Mouse (Mus musculus) MEL (cell line): ENCODE measurements around the gene Lin7a.

ENCODE experiments used
- CTCF ChIP-seq, 3 experiments: IDR thresholded peaks in 2 of 3; conservative IDR thresholded peaks in 1 of 3; 2 replicates each; pipeline ENCODE4 v1.5.1; 2011 to 2012; ENCODE audit warnings: low read length in 3 of 3, low read depth in 2 of 3, mild to moderate bottlenecking in 2 of 3, improper control_type of control experiment in 1 of 3, inconsistent platforms in 1 of 3, mixed read lengths in 1 of 3, moderate library complexity in 1 of 3; ENCODE audit not compliant: control insufficient read depth in 1 of 3, insufficient read depth in 1 of 3, poor library complexity in 1 of 3, severe bottlenecking in 1 of 3
- EP300 ChIP-seq, 2 experiments: IDR thresholded peaks; 2 replicates each; pipeline ENCODE4 v1.6.1; 2011; ENCODE audit warnings: improper control_type of control experiment in 2 of 2, low read length in 2 of 2, low read depth in 1 of 2, mild to moderate bottlenecking in 1 of 2
- GATA1 ChIP-seq: IDR thresholded peaks from 2 replicates; pipeline ENCODE4 v1.6.1; 2011; ENCODE audit warnings: low read depth, low read length, improper control_type of control experiment
- MXI1 ChIP-seq: IDR thresholded peaks from 2 replicates; pipeline ENCODE4 v1.6.1; 2011; ENCODE audit warnings: mild to moderate bottlenecking, low read depth, low read length, improper control_type of control experiment
- POLR2A ChIP-seq, 2 experiments: IDR thresholded peaks; 2 replicates each; pipeline ENCODE4 v1.6.1; 2011 to 2012; ENCODE audit warnings: low read length in 2 of 2, mild to moderate bottlenecking in 2 of 2, control low read depth in 1 of 2, improper control_type of control experiment in 1 of 2, low read depth in 1 of 2, moderate library complexity in 1 of 2; ENCODE audit not compliant: control insufficient read depth in 1 of 2, insufficient read depth in 1 of 2, poor library complexity in 1 of 2
- RAD21 ChIP-seq: IDR thresholded peaks from 2 replicates; pipeline ENCODE4 v1.6.1; 2011; ENCODE audit warnings: mild to moderate bottlenecking, low read depth, low read length, improper control_type of control experiment
- SIN3A ChIP-seq: IDR thresholded peaks from 2 replicates; pipeline ENCODE4 v1.6.1; 2012; ENCODE audit warnings: low read length, improper control_type of control experiment, inconsistent platforms
- USF2 ChIP-seq, 2 experiments: IDR thresholded peaks; 2 replicates each; pipeline ENCODE4 v1.6.1; 2011 to 2012; ENCODE audit warnings: improper control_type of control experiment in 2 of 2, low read length in 2 of 2, borderline replicate concordance in 1 of 2, inconsistent platforms in 1 of 2, low read depth in 1 of 2, mild to moderate bottlenecking in 1 of 2; ENCODE audit not compliant: insufficient read depth in 1 of 2
- ZMIZ1 ChIP-seq: IDR thresholded peaks from 2 replicates; pipeline ENCODE4 v1.6.1; 2012; ENCODE audit warnings: low read depth, mild to moderate bottlenecking, inconsistent platforms, low read length, improper control_type of control experiment, moderate library complexity

- no peak for TF ChIP-seq CTCF (IDR thresholded peaks at IDR 0.05 in 2 of 3, conservative IDR thresholded peaks at IDR 0.05 in 1 of 3; ENCODE audit: control insufficient read depth in 1 of 3, insufficient read depth in 1 of 3, low read depth in 2 of 3, low read length in 3 of 3, poor library complexity in 1 of 3, severe bottlenecking in 1 of 3)
- TF ChIP-seq RAD21 = no peak
- TF ChIP-seq POLR2A (IDR thresholded peaks at IDR 0.05; ENCODE audit: control insufficient read depth in 1 of 2, insufficient read depth in 1 of 2, low read depth in 1 of 2, low read length in 2 of 2, poor library complexity in 1 of 2) = no peak
- no peak for TF ChIP-seq SIN3A
- TF ChIP-seq MXI1 = no peak
- no peak for TF ChIP-seq EP300 (IDR thresholded peaks at IDR 0.05; ENCODE audit: low read depth in 1 of 2, low read length in 2 of 2)
- TF ChIP-seq ZMIZ1 = no peak
- TF ChIP-seq GATA1 = no peak
- TF ChIP-seq USF2 (IDR thresholded peaks at IDR 0.05; ENCODE audit: borderline replicate concordance in 1 of 2, insufficient read depth in 1 of 2, low read depth in 1 of 2, low read length in 2 of 2) = no peak
Measured at GRCm38 (mm10) chr10:107251801-107252502, 19.5 kb upstream of the Lin7a start.
